Mouse (Mus musculus): ENCODE measurements around the gene Efna5. TPM values are rescaled to one million over a fixed set of nuclear protein-coding genes. Genes with fewer than 3 reads are reported as not detected.

The Efna5 gene
- polyA plus RNA-seq, 1 experiment from 2014 or later = 42.2 TPM

GRCm38 (mm10) chr17:62591581-62592435, 289.3 kb downstream of the Efna5 start:
- ATAC-seq (replicated peaks; ENCODE audit: low FRiP score) (0 out of 2 replicates have a peak, but pooled peaks have one; percentile 30), DNase-seq (ENCODE audit: low spot score) (no peak)
- Histone ChIP-seq H3K4me2 (ENCODE audit: low read depth, low read length, severe bottlenecking) (no peak overlapping the region), H3K9ac (ENCODE audit: low read length) (no peak overlapping the region), H3K27ac (ENCODE audit: low read depth, low read length) (no peak overlapping the region), H3K27me3 (ENCODE audit: control insufficient read depth, insufficient read depth, low read length) (no peaks in the 10 kb centered on the region), H3K4me1 (replicated peaks; ENCODE audit: control insufficient read depth, insufficient read depth, low read length) (no peaks in the 10 kb centered on the region; the same call in 1 of the 2 replicates), H3K36me3 (ENCODE audit: control insufficient read depth, insufficient read depth, low read length) (no peaks in the 10 kb centered on the region), H3K4me3 (ENCODE audit: low read depth, low read length) (no peak overlapping the region), H3K9me3 (ENCODE audit: control insufficient read depth, low read length) (peaks cover 3% of the 10 kb centered on the region; the same call in 1 of the 2 replicates)
- 69% methylated on average over 10 of the region's 10 CpGs for WGBS

GRCm38 (mm10) chr17:62590685-62591460, 290.2 kb downstream of the Efna5 start:
- no peak for DNase-seq (ENCODE audit: low spot score)
- H3K4me3 ChIP-seq (ENCODE audit: low read depth, low read length) = no peak overlapping the region
- no peak overlapping the region for H3K27ac ChIP-seq (ENCODE audit: low read depth, low read length)
- H3K9ac ChIP-seq (ENCODE audit: low read length) = no peak overlapping the region
- 81% methylated on average over 9 of the region's 9 CpGs for WGBS
- no peak overlapping the region for H3K4me2 ChIP-seq (ENCODE audit: low read depth, low read length, severe bottlenecking)
- no peaks in the 10 kb centered on the region for H3K36me3 ChIP-seq (ENCODE audit: control insufficient read depth, insufficient read depth, low read length)
- ATAC-seq (replicated peaks; ENCODE audit: low FRiP score) = no peak
- peaks cover 3% of the 10 kb centered on the region; the same call in 1 of the 2 replicates for H3K9me3 ChIP-seq (ENCODE audit: control insufficient read depth, low read length)
- H3K4me1 ChIP-seq (replicated peaks; ENCODE audit: control insufficient read depth, insufficient read depth, low read length) = no peaks in the 10 kb centered on the region; the same call in 1 of the 2 replicates
- no peaks in the 10 kb centered on the region for H3K27me3 ChIP-seq (ENCODE audit: control insufficient read depth, insufficient read depth, low read length)

GRCm38 (mm10) chr17:62580127-62580526, 301.0 kb downstream of the Efna5 start:
- Histone ChIP-seq H3K27ac (ENCODE audit: low read depth, low read length) (no peak overlapping the region), H3K9me3 (ENCODE audit: control insufficient read depth, low read length) (no peaks in the 10 kb centered on the region; the same call in 1 of the 2 replicates), H3K27me3 (ENCODE audit: control insufficient read depth, insufficient read depth, low read length) (no peaks in the 10 kb centered on the region), H3K4me1 (replicated peaks; ENCODE audit: control insufficient read depth, insufficient read depth, low read length) (no peaks in the 10 kb centered on the region), H3K4me3 (ENCODE audit: low read depth, low read length) (no peak overlapping the region), H3K4me2 (ENCODE audit: low read depth, low read length, severe bottlenecking) (no peak overlapping the region), H3K9ac (ENCODE audit: low read length) (no peak overlapping the region), H3K36me3 (ENCODE audit: control insufficient read depth, insufficient read depth, low read length) (no peaks in the 10 kb centered on the region)
- 84% methylated on average over 6 of the region's 6 CpGs for WGBS
- DNase-seq (ENCODE audit: low spot score) (no peak), ATAC-seq (replicated peaks; ENCODE audit: low FRiP score) (no peak)

- Histone ChIP-seq H3K4me2 (ENCODE audit: low read depth, low read length, severe bottlenecking) (no peak overlapping the region), H3K36me3 (ENCODE audit: control insufficient read depth, insufficient read depth, low read length) (no peaks in the 10 kb centered on the region), H3K27ac (ENCODE audit: low read depth, low read length) (no peak overlapping the region), H3K9me3 (ENCODE audit: control insufficient read depth, low read length) (no peaks in the 10 kb centered on the region; the same call in 1 of the 2 replicates), H3K4me3 (ENCODE audit: low read depth, low read length) (no peak overlapping the region), H3K4me1 (replicated peaks; ENCODE audit: control insufficient read depth, insufficient read depth, low read length) (no peaks in the 10 kb centered on the region), H3K27me3 (ENCODE audit: control insufficient read depth, insufficient read depth, low read length) (no peaks in the 10 kb centered on the region), H3K9ac (ENCODE audit: low read length) (no peak overlapping the region)
- DNase-seq (ENCODE audit: low spot score) (no peak), ATAC-seq (replicated peaks; ENCODE audit: low FRiP score) (no peak)
- 76% methylated on average over 6 of the region's 6 CpGs for WGBS
Observed at GRCm38 (mm10) chr17:62579618-62580017, 301.5 kb downstream of the Efna5 start.

GRCm38 (mm10) chr17:62574499-62575265, 306.4 kb downstream of the Efna5 start:
- Histone ChIP-seq H3K27me3 (ENCODE audit: control insufficient read depth, insufficient read depth, low read length) (no peaks in the 10 kb centered on the region), H3K4me1 (replicated peaks; ENCODE audit: control insufficient read depth, insufficient read depth, low read length) (no peaks in the 10 kb centered on the region), H3K36me3 (ENCODE audit: control insufficient read depth, insufficient read depth, low read length) (no peaks in the 10 kb centered on the region), H3K27ac (ENCODE audit: low read depth, low read length) (no peak overlapping the region), H3K4me2 (ENCODE audit: low read depth, low read length, severe bottlenecking) (no peak overlapping the region), H3K9me3 (ENCODE audit: control insufficient read depth, low read length) (no peaks in the 10 kb centered on the region), H3K9ac (ENCODE audit: low read length) (no peak overlapping the region), H3K4me3 (ENCODE audit: low read depth, low read length) (no peak overlapping the region)
- 85% methylated on average over 9 of the region's 9 CpGs for WGBS
- no peak for DNase-seq (ENCODE audit: low spot score)
- 0 out of 2 replicates have a peak, but pooled peaks have one; percentile 36 for ATAC-seq (replicated peaks; ENCODE audit: low FRiP score)

- Histone ChIP-seq H3K4me2 (ENCODE audit: low read depth, low read length, severe bottlenecking) (no peak overlapping the region), H3K4me3 (ENCODE audit: low read depth, low read length) (no peak overlapping the region), H3K27ac (ENCODE audit: low read depth, low read length) (no peak overlapping the region), H3K4me1 (replicated peaks; ENCODE audit: control insufficient read depth, insufficient read depth, low read length) (no peaks in the 10 kb centered on the region), H3K9me3 (ENCODE audit: control insufficient read depth, low read length) (no peaks in the 10 kb centered on the region), H3K36me3 (ENCODE audit: control insufficient read depth, insufficient read depth, low read length) (no peaks in the 10 kb centered on the region), H3K9ac (ENCODE audit: low read length) (no peak overlapping the region), H3K27me3 (ENCODE audit: control insufficient read depth, insufficient read depth, low read length) (no peaks in the 10 kb centered on the region)
- 77% methylated on average over 1 of the region's 1 CpGs for WGBS
- DNase-seq (ENCODE audit: low spot score) (no peak), ATAC-seq (replicated peaks; ENCODE audit: low FRiP score) (no peak)
Observed at GRCm38 (mm10) chr17:62570101-62570500, 311.0 kb downstream of the Efna5 start.

- no peak overlapping the region for H3K4me3 ChIP-seq (ENCODE audit: low read depth, low read length)
- 82% methylated on average over 4 of the region's 4 CpGs for WGBS
- H3K36me3 ChIP-seq (ENCODE audit: control insufficient read depth, insufficient read depth, low read length) = no peaks in the 10 kb centered on the region
- H3K9me3 ChIP-seq (ENCODE audit: control insufficient read depth, low read length) = no peaks in the 10 kb centered on the region
- DNase-seq (ENCODE audit: low spot score) = no peak
- no peak overlapping the region for H3K27ac ChIP-seq (ENCODE audit: low read depth, low read length)
- H3K27me3 ChIP-seq (ENCODE audit: control insufficient read depth, insufficient read depth, low read length) = no peaks in the 10 kb centered on the region
- no peaks in the 10 kb centered on the region for H3K4me1 ChIP-seq (replicated peaks; ENCODE audit: control insufficient read depth, insufficient read depth, low read length)
- ATAC-seq (replicated peaks; ENCODE audit: low FRiP score) = no peak
- no peak overlapping the region for H3K9ac ChIP-seq (ENCODE audit: low read length)
- H3K4me2 ChIP-seq (ENCODE audit: low read depth, low read length, severe bottlenecking) = no peak overlapping the region
Observed at GRCm38 (mm10) chr17:62568019-62568418, 313.1 kb downstream of the Efna5 start.

- H3K4me2 ChIP-seq (ENCODE audit: low read depth, low read length, severe bottlenecking) = no peak overlapping the region
- DNase-seq (ENCODE audit: low spot score) = no peak
- no peaks in the 10 kb centered on the region for H3K4me1 ChIP-seq (replicated peaks; ENCODE audit: control insufficient read depth, insufficient read depth, low read length)
- H3K9me3 ChIP-seq (ENCODE audit: control insufficient read depth, low read length) = no peaks in the 10 kb centered on the region
- WGBS = 87% methylated on average over 1 of the region's 1 CpGs
- no peaks in the 10 kb centered on the region for H3K36me3 ChIP-seq (ENCODE audit: control insufficient read depth, insufficient read depth, low read length)
- no peak overlapping the region for H3K4me3 ChIP-seq (ENCODE audit: low read depth, low read length)
- no peak overlapping the region for H3K9ac ChIP-seq (ENCODE audit: low read length)
- no peaks in the 10 kb centered on the region for H3K27me3 ChIP-seq (ENCODE audit: control insufficient read depth, insufficient read depth, low read length)
- H3K27ac ChIP-seq (ENCODE audit: low read depth, low read length) = no peak overlapping the region
- ATAC-seq (replicated peaks; ENCODE audit: low FRiP score) = no peak
Observed at GRCm38 (mm10) chr17:62565632-62566031, 315.5 kb downstream of the Efna5 start.
